Mouse (Mus musculus) forebrain, embryonic 10.5 days (tissue): ENCODE measurements at regions not wholly inside any gene's neighbourhood (a gene's known extent, or its start where the extent isn't known, plus 50 kb on each side); places are given as distances from the start of the nearest gene placed in this dataset.

ENCODE experiments used
- DNase-seq: peaks from one replicate; pipeline ENCODE4 v3.0.0-alpha.2; 2017; ENCODE audit warnings: low spot score; ENCODE audit errors: extremely low spot score
- H3K27ac ChIP-seq: fragments of 300-500 bp; sonication (generic); 2 replicates; pipeline ENCODE4 v1.5.1; 2016; ENCODE audit warnings: mild to moderate bottlenecking
- H3K27me3 ChIP-seq: fragments of 300-500 bp; sonication (generic); 2 replicates; pipeline ENCODE4 v1.6.1; 2016; ENCODE audit warnings: mild to moderate bottlenecking; ENCODE audit not compliant: poor library complexity, severe bottlenecking
- H3K36me3 ChIP-seq: fragments of 300-500 bp; sonication (generic); replicated peaks from 2 replicates; pipeline ENCODE4 v1.6.1; 2016; ENCODE audit warnings: mild to moderate bottlenecking, moderate library complexity
- H3K4me1 ChIP-seq: fragments of 300-500 bp; sonication (generic); 2 replicates; pipeline ENCODE4 v1.6.1; 2016
- H3K4me3 ChIP-seq: fragments of 300-500 bp; sonication (generic); 2 replicates; pipeline ENCODE4 v1.5.1; 2016; ENCODE audit warnings: mild to moderate bottlenecking, moderate library complexity
- H3K9me3 ChIP-seq: fragments of 300-500 bp; sonication (generic); 2 replicates; pipeline ENCODE4 v1.6.1; 2016; ENCODE audit warnings: mild to moderate bottlenecking, moderate library complexity
- WGBS: fragments of 180-500 bp; shearing (Covaris S2); methylation state at CpG from one replicate; pipeline ENCODE4 v1.1.7; 2016; 5-methylcytosine and 5-hydroxymethylcytosine counted together

- Histone ChIP-seq H3K4me3 (no peak overlapping the region), H3K27ac (no peak overlapping the region), H3K9me3 (no peaks in the 10 kb centered on the region), H3K27me3 (no peaks in the 10 kb centered on the region), H3K4me1 (peaks cover 3% of the 10 kb centered on the region; the same call in 1 of the 2 replicates), H3K36me3 (no peaks in the 10 kb centered on the region)
- WGBS = 73% methylated on average over 4 of the region's 4 CpGs
- no peak for DNase-seq
These were observed 1062.5 kb upstream of the Zeb2 start for GRCm38 (mm10) chr2:46179741-46180140.

- Histone ChIP-seq H3K27ac (no peak overlapping the region), H3K4me3 (no peak overlapping the region), H3K9me3 (no peaks in the 10 kb centered on the region), H3K36me3 (no peaks in the 10 kb centered on the region), H3K27me3 (no peaks in the 10 kb centered on the region), H3K4me1 (no peaks in the 10 kb centered on the region)
- WGBS = 81% methylated on average over 1 of the region's 1 CpGs
- no peak for DNase-seq
These were observed 1051.3 kb upstream of the Zeb2 start for GRCm38 (mm10) chr2:46168488-46168887.

DNA sequence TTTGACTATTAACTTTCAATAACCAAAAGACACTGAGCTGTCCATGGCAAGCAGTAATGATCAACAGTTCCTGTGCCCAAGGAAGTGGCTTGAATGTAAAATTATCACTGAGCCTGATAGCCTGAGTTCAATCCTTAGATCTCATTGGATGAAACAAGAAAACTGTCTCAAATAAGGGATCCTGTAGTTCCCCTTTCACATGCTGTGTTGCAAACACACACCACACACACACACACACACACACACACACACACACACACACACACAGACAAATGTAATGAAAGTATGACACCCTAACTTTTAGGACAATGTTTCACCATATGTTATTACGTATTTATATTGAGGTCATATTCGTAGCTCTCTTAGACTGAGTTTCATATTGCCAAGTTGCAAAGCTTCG is 1032.7 kb upstream of the Zeb2 start:
- no peaks in the 10 kb centered on the region for H3K36me3 ChIP-seq
- H3K9me3 ChIP-seq = no peaks in the 10 kb centered on the region
- no peaks in the 10 kb centered on the region for H3K27me3 ChIP-seq
- H3K4me1 ChIP-seq = no peaks in the 10 kb centered on the region
- H3K4me3 ChIP-seq = no peak overlapping the region
- no peak for DNase-seq
- WGBS = 94% methylated on average over 3 of the region's 3 CpGs
- H3K27ac ChIP-seq = no peak overlapping the region

DNA sequence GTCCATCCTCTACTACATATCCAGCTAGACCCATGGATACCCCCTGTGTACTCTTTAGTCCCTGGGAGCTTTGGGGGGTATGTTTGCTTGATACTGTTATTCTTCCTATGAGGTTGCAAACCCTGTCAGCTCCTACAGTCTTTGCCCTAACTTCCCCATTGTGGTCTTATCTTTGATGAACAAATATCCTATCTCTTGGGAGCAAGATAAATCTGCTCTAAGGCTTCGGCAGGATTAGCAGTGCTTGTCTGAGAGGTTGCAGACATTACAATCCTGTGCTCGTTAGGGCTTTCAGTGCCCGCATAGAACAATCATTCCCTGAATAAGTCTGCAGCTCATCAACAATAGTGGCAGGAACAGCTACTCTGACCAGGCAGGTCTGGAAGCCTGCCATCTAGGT is 1002.7 kb upstream of the Zeb2 start:
- Histone ChIP-seq H3K36me3 (no peaks in the 10 kb centered on the region), H3K4me1 (no peaks in the 10 kb centered on the region), H3K27me3 (no peaks in the 10 kb centered on the region), H3K27ac (no peak overlapping the region), H3K4me3 (no peak overlapping the region), H3K9me3 (no peaks in the 10 kb centered on the region)
- 59% methylated on average over 3 of the region's 3 CpGs for WGBS
- no peak for DNase-seq

DNA sequence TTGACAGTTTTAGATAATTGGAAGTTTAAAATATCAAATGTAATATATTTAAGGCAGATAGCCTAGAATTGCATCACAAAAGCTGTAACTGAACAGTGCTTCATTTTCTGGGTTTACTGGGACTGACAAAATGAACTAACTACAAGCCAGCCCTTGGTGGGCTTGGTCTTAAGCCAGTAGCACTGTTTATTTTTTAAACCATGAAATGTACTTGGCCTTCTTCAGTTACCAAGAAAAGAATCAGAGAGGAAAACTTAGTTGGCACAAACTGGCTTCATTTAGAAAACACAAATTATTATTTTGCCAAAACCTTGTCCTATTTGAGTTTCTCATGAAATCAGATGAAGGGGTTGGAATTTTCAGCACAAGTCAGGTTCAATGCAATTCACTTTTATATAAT is 989.8 kb upstream of the Zeb2 start:
- Histone ChIP-seq H3K36me3 (no peaks in the 10 kb centered on the region), H3K27ac (no peak overlapping the region), H3K4me3 (no peak overlapping the region), H3K9me3 (no peaks in the 10 kb centered on the region), H3K4me1 (no peaks in the 10 kb centered on the region), H3K27me3 (no peaks in the 10 kb centered on the region)
- DNase-seq = no peak

GRCm38 (mm10) chr2:46065034-46065802 is 948.0 kb upstream of the Zeb2 start:
- DNase-seq = no peak
- no peaks in the 10 kb centered on the region for H3K36me3 ChIP-seq
- 63% methylated on average over 7 of the region's 7 CpGs for WGBS
- no peak overlapping the region for H3K27ac ChIP-seq
- no peaks in the 10 kb centered on the region for H3K9me3 ChIP-seq
- no peaks in the 10 kb centered on the region for H3K27me3 ChIP-seq
- H3K4me3 ChIP-seq = no peak overlapping the region
- no peaks in the 10 kb centered on the region for H3K4me1 ChIP-seq

- no peaks in the 10 kb centered on the region for H3K9me3 ChIP-seq
- no peaks in the 10 kb centered on the region for H3K36me3 ChIP-seq
- H3K4me3 ChIP-seq = no peak overlapping the region
- no peaks in the 10 kb centered on the region for H3K27me3 ChIP-seq
- WGBS = 87% methylated on average over 8 of the region's 8 CpGs
- no peak for DNase-seq
- no peak overlapping the region for H3K27ac ChIP-seq
- H3K4me1 ChIP-seq = peaks cover 5% of the 10 kb centered on the region; the same call in 1 of the 2 replicates
These were observed 938.5 kb upstream of the Zeb2 start for GRCm38 (mm10) chr2:46055729-46056128.

- Histone ChIP-seq H3K9me3 (no peaks in the 10 kb centered on the region), H3K4me3 (no peak overlapping the region), H3K27me3 (no peaks in the 10 kb centered on the region), H3K36me3 (no peaks in the 10 kb centered on the region), H3K27ac (no peak overlapping the region), H3K4me1 (peaks cover 5% of the 10 kb centered on the region; the same call in 1 of the 2 replicates)
- 59% methylated on average over 7 of the region's 7 CpGs for WGBS
- no peak for DNase-seq
These were observed 937.7 kb upstream of the Zeb2 start for GRCm38 (mm10) chr2:46054902-46055301.

DNA sequence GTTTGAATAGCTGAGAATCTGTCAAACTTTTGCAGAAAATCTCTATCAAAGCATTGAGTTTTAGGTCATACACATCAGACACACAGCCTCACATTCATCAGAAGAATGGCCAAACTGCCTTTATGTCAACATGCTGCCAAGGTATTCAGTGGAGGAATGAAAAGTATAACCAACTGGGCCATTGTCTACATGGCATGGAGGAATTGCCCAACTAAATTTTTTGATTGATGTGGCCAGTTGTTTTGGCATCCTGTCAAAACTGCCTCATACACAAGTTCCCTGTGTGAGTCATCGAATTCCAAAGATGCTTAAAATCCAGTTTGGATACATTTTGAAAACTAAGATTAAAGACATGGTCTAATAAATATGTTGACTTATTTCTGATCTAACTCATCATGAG is 904.7 kb upstream of the Zeb2 start:
- Histone ChIP-seq H3K9me3 (no peaks in the 10 kb centered on the region), H3K27ac (no peak overlapping the region), H3K4me3 (no peak overlapping the region), H3K27me3 (no peaks in the 10 kb centered on the region), H3K4me1 (no peaks in the 10 kb centered on the region), H3K36me3 (no peaks in the 10 kb centered on the region)
- 92% methylated on average over 1 of the region's 1 CpGs for WGBS
- no peak for DNase-seq

DNA sequence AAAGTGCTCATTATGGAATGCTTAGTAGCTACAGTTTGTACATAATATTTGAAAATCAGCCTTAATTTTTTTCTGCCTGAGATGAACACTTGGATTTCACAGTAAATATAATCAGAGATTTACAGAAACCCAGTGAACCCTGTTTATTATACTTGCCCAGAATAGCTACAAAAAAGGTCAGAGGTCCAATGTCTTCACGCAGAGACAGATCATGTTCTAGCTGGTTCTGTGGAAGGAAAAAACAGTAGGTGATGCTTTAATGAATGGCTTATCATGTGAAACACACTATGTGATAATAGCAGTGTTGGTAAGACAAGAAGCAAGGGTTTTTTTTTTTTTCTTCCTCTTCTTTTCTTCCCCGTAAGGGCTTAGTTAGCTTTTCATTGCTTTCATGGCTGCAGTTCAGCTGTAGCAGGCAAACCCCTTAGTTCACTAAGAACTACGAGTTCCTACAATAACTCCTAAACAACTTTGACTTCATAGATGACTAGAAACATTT is 896.6 kb upstream of the Zeb2 start:
- WGBS = 63% methylated on average over 3 of the region's 3 CpGs
- Histone ChIP-seq H3K36me3 (no peaks in the 10 kb centered on the region), H3K9me3 (no peaks in the 10 kb centered on the region), H3K4me3 (no peak overlapping the region), H3K4me1 (no peaks in the 10 kb centered on the region), H3K27ac (no peak overlapping the region), H3K27me3 (no peaks in the 10 kb centered on the region)
- DNase-seq = no peak

DNA sequence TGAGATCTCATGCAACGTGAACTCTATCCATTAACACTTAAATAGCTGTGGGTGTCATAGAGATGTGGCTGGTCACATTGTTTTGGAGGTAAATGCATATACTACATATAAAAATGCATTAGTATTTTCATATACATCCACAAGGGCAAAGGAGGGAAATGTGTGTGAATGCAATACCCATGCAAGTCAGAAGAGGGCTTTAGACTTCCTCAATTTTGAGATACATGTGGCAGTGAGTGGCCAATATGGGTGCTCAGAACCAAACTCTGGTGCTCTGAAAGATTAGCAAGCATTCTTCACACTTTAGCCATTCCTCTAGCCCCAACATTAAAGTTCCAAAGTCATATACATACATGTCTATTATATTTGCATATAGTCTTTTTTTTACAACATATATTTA is 895.5 kb upstream of the Zeb2 start:
- Histone ChIP-seq H3K27ac (no peak overlapping the region), H3K4me3 (no peak overlapping the region), H3K4me1 (no peaks in the 10 kb centered on the region), H3K9me3 (no peaks in the 10 kb centered on the region), H3K27me3 (no peaks in the 10 kb centered on the region), H3K36me3 (no peaks in the 10 kb centered on the region)
- DNase-seq = no peak
- WGBS = 95% methylated on average over 1 of the region's 1 CpGs

DNA sequence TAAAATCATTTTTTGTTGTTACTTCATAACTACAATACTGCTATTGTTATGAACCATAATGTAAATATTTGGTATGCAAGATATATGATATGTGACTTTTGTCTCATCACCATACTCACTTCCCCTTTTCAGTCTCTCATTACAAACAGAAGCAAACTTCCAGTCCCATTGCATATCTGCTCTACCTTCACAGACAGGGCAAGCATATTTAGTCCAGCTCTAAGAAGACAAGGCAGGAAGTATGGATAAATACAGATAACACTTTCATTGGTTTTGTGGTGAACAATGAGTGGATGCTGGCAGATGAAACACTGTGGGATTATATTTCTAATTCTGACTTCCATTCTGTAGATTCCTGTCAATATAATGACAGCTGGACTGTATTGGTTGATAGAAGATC is 858.0 kb upstream of the Zeb2 start:
- Histone ChIP-seq H3K4me1 (no peaks in the 10 kb centered on the region), H3K27ac (no peak overlapping the region), H3K9me3 (no peaks in the 10 kb centered on the region), H3K27me3 (no peaks in the 10 kb centered on the region), H3K4me3 (no peak overlapping the region), H3K36me3 (no peaks in the 10 kb centered on the region)
- DNase-seq = no peak

DNA sequence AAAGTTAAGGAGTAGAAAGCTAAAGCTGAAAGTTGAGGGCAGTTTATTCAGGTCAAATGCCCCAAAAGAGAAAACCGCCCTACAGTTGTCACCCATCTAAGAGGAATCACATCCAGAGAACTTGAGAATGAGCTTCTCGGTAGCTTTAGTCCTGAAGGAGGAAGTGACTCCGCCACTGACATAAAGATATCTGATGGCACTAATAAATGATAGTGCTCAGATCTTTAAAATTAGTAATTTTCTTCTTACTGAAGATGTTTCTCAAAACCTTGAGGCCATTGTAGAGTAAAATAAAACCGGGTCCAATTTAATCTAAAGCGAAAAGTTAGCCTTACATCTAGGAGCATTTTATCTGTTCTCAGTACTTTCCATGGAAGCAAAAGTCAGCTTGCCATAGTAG is 851.4 kb upstream of the Zeb2 start:
- Histone ChIP-seq H3K9me3 (no peaks in the 10 kb centered on the region), H3K27me3 (no peaks in the 10 kb centered on the region), H3K27ac (no peak overlapping the region), H3K4me3 (no peak overlapping the region), H3K4me1 (no peaks in the 10 kb centered on the region), H3K36me3 (no peaks in the 10 kb centered on the region)
- 87% methylated on average over 5 of the region's 5 CpGs for WGBS
- DNase-seq = no peak
